Mouse (Mus musculus) spleen, adult 2 months (tissue): Measurements from ENCODE around the gene Creb3l1. TPM values are rescaled to one million over a fixed set of nuclear protein-coding genes. Genes with fewer than 3 reads are reported as not detected.

ENCODE experiments used
- DNase-seq, 2 experiments: peaks; one replicate each; pipeline versions ENCODE4 v3.0.0 to v3.0.0-alpha.2; 2012 to 2021; ENCODE audit warnings: low spot score in 2 of 2, low read depth in 1 of 2
- H3K27ac ChIP-seq: fragments of 200-500 bp; 2 replicates; pipeline ENCODE4 v1.5.1; 2012; ENCODE audit warnings: low read length, inconsistent platforms; ENCODE audit not compliant: insufficient read depth
- H3K27me3 ChIP-seq: fragments of 200-500 bp; 2 replicates; pipeline ENCODE4 v1.6.1; 2012; ENCODE audit warnings: mild to moderate bottlenecking, moderate library complexity, low read length, inconsistent platforms; ENCODE audit not compliant: control insufficient read depth, insufficient read depth
- H3K36me3 ChIP-seq: fragments of 200-500 bp; 2 replicates; pipeline ENCODE4 v1.6.1; 2012; ENCODE audit warnings: mild to moderate bottlenecking, low read length, inconsistent platforms; ENCODE audit not compliant: control insufficient read depth, insufficient read depth
- H3K4me1 ChIP-seq: fragments of 200-500 bp; 2 replicates; pipeline ENCODE4 v1.6.1; 2011; ENCODE audit warnings: inconsistent platforms; ENCODE audit not compliant: control insufficient read depth, insufficient read depth, insufficient read length
- H3K4me3 ChIP-seq: fragments of 200-500 bp; 2 replicates; pipeline ENCODE4 v1.5.1; 2011; ENCODE audit warnings: mild to moderate bottlenecking, inconsistent platforms; ENCODE audit not compliant: insufficient read depth, insufficient read length; ENCODE audit errors: extremely low read depth
- CTCF ChIP-seq: fragments of 200-500 bp; IDR thresholded peaks from 2 replicates; pipeline ENCODE4 v1.5.1; 2011; ENCODE audit warnings: mild to moderate bottlenecking, inconsistent platforms; ENCODE audit not compliant: insufficient read depth, insufficient read length, insufficient replicate concordance; ENCODE audit errors: extremely low read depth
- POLR2A ChIP-seq: fragments of 200-500 bp; IDR thresholded peaks from 2 replicates; pipeline ENCODE4 v1.6.1; 2011; ENCODE audit warnings: low read depth, low read length, inconsistent platforms
- WGBS: fragments of 180-500 bp; shearing (Covaris S2); methylation state at CpG from one replicate; pipeline ENCODE4 v1.1.7; 2018; 5-methylcytosine and 5-hydroxymethylcytosine counted together
- polyA plus RNA-seq: library from polyadenylated mRNA; depleted of rRNA; stranded (reverse); fragments of >200 nt; gene quantifications from 2 replicates; pipeline ENCODE4 v1.2.3, GENCODE M21; 2012

The Creb3l1 gene
- polyA plus RNA-seq, 1 experiment = 4.0 TPM

GRCm38 (mm10) chr2:92041538-92041937 lies 17.2 kb upstream of the Creb3l1 start:
- Histone ChIP-seq H3K36me3 (no peaks in the 10 kb centered on the region), H3K4me3 (no peak overlapping the region), H3K27me3 (no peaks in the 10 kb centered on the region), H3K27ac (no peak overlapping the region), H3K4me1 (no peaks in the 10 kb centered on the region)
- DNase-seq = no peak
- WGBS = 82% methylated on average over 15 of the region's 15 CpGs
- TF ChIP-seq POLR2A = no peak
- no peak for TF ChIP-seq CTCF

DNA sequence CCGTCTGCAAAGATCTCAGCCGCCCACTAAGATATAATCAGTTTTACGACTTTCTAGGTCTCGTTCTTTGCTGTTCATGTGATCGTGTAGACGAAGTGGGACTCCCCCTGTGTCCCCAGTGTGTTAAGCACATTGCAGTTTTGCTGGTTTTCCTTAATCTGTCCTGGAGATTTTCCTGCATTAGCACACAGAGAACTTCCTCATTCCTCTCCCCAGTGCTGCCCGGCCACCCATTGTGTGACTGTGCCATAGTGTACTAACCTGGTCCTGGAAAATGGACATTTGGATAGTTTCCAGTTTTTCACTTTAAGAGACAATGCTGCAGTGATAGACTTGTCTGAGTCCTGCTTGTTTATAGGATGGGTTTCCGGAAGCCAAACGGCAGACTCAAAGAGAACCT lies 10.0 kb upstream of the Creb3l1 start:
- TF ChIP-seq CTCF (no peak), POLR2A (no peak)
- H3K27me3 ChIP-seq = no peaks in the 10 kb centered on the region
- H3K36me3 ChIP-seq = no peaks in the 10 kb centered on the region
- H3K27ac ChIP-seq = no peak overlapping the region
- H3K4me1 ChIP-seq = no peaks in the 10 kb centered on the region
- DNase-seq = no peak
- no peak overlapping the region for H3K4me3 ChIP-seq
- WGBS = 69% methylated on average over 9 of the region's 9 CpGs

- Histone ChIP-seq H3K27ac (no peak overlapping the region), H3K4me3 (no peak overlapping the region), H3K4me1 (no peaks in the 10 kb centered on the region), H3K36me3 (no peaks in the 10 kb centered on the region), H3K27me3 (no peaks in the 10 kb centered on the region)
- 90% methylated on average over 8 of the region's 8 CpGs for WGBS
- TF ChIP-seq POLR2A (no peak), CTCF (no peak)
- DNase-seq = no peak
Measured at GRCm38 (mm10) chr2:92030554-92030953, 6.3 kb upstream of the Creb3l1 start.

- H3K27me3 ChIP-seq = no peaks in the 10 kb centered on the region
- DNase-seq = no peak
- TF ChIP-seq CTCF (no peak), POLR2A (no peak)
- no peak overlapping the region for H3K27ac ChIP-seq
- no peak overlapping the region for H3K4me3 ChIP-seq
- no peaks in the 10 kb centered on the region for H3K36me3 ChIP-seq
- H3K4me1 ChIP-seq = no peaks in the 10 kb centered on the region
- WGBS = 79% methylated on average over 10 of the region's 10 CpGs
Measured at GRCm38 (mm10) chr2:92029387-92030133, 5.3 kb upstream of the Creb3l1 start.

GRCm38 (mm10) chr2:92027811-92028590 lies 3.7 kb upstream of the Creb3l1 start:
- Histone ChIP-seq H3K27me3 (peaks cover 8% of the 10 kb centered on the region), H3K27ac (no peak overlapping the region)
- WGBS = 70% methylated on average over 11 of the region's 11 CpGs

GRCm38 (mm10) chr2:92025966-92026365 lies 1.7 kb upstream of the Creb3l1 start:
- no peak overlapping the region for H3K4me3 ChIP-seq
- H3K36me3 ChIP-seq = no peaks in the 10 kb centered on the region
- H3K27ac ChIP-seq = no peak overlapping the region
- H3K27me3 ChIP-seq = peaks cover 8% of the 10 kb centered on the region
- 56% methylated on average over 6 of the region's 6 CpGs for WGBS
- DNase-seq = no peak
- H3K4me1 ChIP-seq = no peaks in the 10 kb centered on the region
- no peak for TF ChIP-seq CTCF
- TF ChIP-seq POLR2A = no peak

More at GRCm38 (mm10) chr2:92027811-92028590, 3.7 kb upstream of the Creb3l1 start:
- TF ChIP-seq CTCF (no peak), POLR2A (no peak)
- no peak for DNase-seq
- Histone ChIP-seq H3K36me3 (no peaks in the 10 kb centered on the region), H3K4me1 (no peaks in the 10 kb centered on the region), H3K4me3 (no peak overlapping the region)

DNA sequence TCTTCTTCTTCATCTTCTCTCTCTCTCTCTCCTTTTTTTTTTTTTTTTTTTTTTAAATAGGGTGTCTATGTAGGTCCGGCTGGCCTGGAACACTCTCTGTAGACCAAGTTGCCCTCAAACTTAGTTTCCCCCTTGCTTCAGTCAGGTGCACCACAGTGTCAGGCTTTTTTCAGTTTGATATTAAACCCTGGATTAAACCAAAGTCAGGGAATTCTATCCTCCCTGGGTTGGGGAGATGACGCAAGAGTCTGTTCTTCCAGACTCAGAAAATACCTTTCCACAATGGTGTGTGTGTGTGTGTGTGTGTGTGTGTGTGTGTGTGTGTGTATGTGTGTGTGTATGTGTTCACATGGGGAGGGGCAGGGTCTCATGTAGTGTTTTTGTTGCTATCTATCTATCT lies 900 bp upstream of the Creb3l1 start:
- Histone ChIP-seq H3K36me3 (no peaks in the 10 kb centered on the region), H3K27ac (no peak overlapping the region), H3K4me1 (no peaks in the 10 kb centered on the region), H3K27me3 (peaks cover 8% of the 10 kb centered on the region), H3K4me3 (no peak overlapping the region)
- DNase-seq = no peak
- TF ChIP-seq POLR2A = no peak
- no peak for TF ChIP-seq CTCF
- WGBS = 90% methylated on average over 2 of the region's 2 CpGs
